Mouse (Mus musculus): ENCODE measurements at regions not wholly inside any gene's neighbourhood (a gene's known extent, or its start where the extent isn't known, plus 50 kb on each side); places are given as distances from the start of the nearest gene placed in this dataset.
"Not testable (repeated sequence)": the region's sequence is repeated elsewhere in the genome, so short reads cannot be mapped to it uniquely, and the experiment has no call there.

DNA sequence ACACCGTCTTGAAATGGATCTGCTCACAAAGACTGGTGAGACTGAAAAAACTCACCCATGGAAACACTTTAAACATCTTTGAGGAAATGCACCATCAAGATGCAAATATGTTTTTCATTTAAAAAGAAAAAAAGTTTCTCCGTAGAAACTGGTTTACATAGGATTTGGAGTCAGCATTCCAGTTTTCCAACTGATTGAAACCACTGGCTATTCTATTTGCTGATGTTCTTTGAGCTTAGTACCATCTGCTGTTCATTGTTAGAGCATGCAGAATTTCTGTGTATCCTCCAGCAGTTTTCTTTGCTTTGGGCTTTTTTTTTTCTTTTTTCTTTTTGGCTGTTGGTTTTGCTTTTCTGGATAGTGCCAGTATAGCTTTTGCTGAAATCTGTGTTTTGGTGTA, 1948.3 kb downstream of the 9330182O14Rik start:
- DNase-seq, result no peak

DNA sequence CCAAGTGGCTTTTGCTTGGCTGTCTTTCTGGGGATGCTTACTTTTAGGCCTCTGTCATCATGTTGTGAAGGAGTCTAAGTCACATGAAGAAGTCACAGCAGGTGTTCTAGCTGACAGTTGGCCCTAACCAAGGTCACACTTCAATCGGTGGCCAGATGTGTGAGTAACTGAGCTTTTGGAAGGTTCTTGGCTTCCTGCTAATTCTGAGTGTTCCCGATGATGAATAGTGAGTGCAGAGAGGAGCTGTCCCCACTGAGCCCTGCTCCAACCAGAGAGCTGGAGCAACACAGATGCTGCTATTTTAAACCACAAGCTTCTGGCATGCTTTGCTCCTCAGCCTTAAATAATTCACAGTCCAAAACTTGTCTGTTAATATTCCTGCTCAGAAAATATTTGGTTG, 1966.6 kb downstream of the 9330182O14Rik start:
- no peak for DNase-seq

DNA sequence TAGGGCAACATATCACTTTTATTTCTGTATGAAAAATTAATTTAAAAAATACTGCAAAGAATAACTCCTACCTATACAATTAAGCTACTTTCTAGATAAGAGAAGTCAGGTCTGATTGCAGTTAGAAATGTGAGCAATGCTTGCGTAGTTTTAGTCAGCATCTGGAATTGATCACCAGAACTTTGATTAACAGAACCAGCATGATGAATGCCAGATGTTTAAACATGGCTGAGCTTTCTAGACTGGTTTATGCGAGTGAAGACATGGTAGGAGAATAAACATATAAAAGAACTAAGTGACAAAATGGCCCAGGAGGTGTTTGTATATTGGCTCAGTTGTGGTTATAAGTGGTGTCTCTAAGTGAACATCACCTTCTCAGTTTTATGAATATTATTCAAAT, 1970.7 kb downstream of the 9330182O14Rik start:
- DNase-seq, result no peak

- no peak for DNase-seq
Observed at GRCm38 (mm10) chr15:42107106-42107505, 1972.9 kb downstream of the 9330182O14Rik start.

- no peak for DNase-seq
Observed at GRCm38 (mm10) chr15:42111811-42112210, 1977.6 kb downstream of the 9330182O14Rik start.

DNA sequence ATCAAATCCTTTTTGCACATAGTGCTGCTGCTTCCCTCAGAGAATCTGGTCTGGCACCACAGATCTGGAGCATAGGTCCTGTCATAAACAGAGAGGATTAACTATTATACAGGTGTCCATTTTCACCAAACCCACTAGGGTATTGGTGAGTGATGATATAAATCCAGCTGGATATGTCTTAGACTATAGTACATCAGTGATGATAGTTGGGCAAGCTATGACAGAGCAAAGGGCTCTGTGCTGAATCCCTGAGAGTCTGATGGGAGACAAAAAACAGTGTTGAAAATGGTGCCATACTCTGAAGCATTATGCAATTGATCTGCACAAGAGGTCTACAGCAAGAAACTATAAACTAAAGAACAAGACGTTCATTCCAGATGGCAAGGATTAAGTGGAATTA, 1993.3 kb downstream of the 9330182O14Rik start:
- DNase-seq, result no peak

GRCm38 (mm10) chr15:42128976-42129375, 1994.8 kb downstream of the 9330182O14Rik start:
- DNase-seq, result no peak

DNA sequence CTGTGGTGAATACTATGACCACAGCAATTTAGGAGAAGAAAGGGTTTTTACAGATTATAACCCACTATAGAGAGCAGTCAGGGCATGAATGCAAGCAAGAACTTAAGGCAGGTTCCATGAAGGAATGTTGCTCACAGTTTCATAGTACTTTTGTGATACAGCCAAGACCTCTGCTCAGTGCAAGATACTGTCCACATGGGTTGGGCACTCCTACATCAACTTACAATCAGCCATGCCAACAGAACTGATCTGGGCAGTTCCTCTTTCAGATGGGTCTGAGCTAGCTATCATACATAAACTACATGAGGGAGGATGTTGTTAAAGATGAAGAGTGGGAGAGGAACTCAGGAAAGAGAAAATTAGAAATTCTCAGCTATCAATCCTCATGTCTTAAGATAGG, 2032.4 kb downstream of the 9330182O14Rik start:
- no peak for DNase-seq

DNA sequence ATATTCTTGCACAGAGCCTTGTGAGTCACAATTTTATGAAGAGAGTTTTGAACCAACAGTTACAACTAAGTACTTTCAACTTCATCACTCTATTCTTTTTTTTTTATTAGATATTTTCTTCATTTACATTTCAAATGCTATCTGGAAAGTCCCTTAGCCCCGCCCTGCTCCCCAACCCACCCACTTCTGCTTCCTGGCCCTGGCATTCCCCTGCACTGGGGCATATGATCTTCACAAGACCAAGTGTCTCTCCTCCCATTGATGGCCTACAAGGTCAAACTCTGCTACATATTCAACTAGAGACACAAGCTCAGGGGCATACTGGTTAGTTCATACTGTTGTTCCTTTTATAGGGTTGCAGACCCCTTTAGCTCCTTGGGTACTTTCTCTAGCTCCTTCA, 2043.6 kb downstream of the 9330182O14Rik start:
- DNase-seq, result not testable (repeated sequence)

DNA sequence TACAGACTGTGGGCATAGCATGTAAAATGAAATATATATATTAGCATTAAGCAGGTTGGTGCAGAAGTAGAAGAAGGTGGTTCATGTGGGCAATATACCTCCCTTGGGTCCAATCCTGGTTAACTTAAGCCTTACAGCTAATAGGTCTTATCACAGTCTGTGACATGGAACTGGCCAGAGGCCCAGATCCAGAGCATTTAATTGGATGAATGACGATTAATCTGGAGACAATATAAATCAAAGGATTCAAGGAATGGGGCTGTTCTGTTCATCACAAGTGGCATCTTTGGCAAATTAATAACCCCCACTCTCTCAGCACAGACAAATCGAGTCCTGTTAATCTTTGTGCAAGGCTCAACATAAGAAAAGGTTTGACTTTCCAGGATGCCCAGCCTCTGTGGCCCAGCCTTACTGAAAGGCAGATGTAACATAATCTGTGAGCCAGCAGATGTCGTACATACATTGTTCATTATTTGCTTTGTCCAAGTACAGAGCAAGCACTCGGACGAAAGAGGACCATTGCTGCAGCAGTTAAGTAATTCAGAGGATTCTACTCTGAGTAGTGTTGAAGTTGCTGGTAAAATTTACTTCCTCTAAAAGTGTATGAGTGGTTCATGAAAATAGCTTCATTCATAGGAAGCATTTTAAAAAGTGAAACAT, 2073.2 kb downstream of the 9330182O14Rik start:
- peak; percentile 2 for DNase-seq

DNA sequence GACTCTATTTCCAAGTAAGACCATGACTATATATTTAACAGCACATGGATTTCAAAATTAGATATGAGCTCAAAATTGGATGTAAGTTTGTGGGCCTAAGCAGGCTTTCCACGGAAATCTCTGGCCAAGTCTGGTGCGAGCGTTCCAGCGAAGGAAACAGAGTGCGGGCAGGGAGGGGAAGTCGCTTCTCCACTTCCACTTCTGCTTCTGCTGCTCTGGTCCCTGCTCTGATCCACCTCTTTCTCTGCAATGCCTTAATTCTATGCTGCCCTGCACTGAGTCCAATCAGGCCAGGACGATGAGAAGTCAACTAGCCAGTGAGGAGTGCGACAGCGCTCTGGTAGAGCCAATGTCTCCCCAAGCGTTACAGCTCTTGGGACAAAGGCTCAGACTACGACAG, 2085.3 kb downstream of the 9330182O14Rik start:
- peak; percentile 3 for DNase-seq

DNA sequence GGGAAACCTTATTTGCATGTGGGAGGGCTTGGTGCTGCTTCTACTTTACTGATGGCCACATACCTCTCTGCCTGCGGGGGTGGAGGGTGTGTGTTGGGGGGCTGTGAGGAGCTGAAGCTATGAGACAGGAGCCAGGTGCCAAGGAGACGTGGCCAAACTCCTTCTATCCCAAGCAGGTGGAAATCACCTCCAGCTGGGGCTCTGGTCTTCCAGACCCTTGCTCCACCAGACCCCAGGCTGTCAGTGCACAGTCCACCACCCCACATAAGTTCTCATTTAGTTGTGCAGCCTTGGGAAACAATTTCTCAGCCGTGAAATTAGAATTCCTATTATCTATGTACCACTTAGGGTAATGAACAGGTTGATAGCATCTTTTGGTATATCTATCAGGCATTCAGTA, 2085.8 kb downstream of the 9330182O14Rik start:
- DNase-seq, result no peak

- no peak for DNase-seq
Observed at GRCm38 (mm10) chr15:42225006-42225405, 2090.8 kb downstream of the 9330182O14Rik start.

DNA sequence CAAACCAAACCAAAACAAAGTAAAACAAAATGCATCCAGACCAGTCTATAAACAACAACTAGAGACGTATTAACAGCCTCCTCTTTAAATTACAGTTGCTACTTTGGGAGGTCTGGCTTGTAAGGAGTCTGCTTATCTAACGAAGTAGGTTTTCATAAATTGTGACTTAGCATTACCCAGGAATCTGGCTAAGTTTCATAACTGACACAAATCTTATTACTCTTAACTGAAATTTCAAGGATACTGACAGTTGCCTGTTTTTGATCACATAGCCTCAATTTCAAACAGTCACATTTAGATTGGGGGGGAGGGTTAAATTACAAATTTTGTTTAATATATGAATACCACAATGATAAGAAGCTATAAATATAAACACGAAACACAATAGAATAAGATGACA, 2097.5 kb downstream of the 9330182O14Rik start:
- no peak for DNase-seq

- DNase-seq, result no peak
Observed at GRCm38 (mm10) chr15:42246812-42247211, 2112.6 kb downstream of the 9330182O14Rik start.

- DNase-seq, result no peak
Observed at GRCm38 (mm10) chr15:42252730-42253330, 2118.7 kb downstream of the 9330182O14Rik start.

GRCm38 (mm10) chr15:42256343-42256742, 2122.2 kb downstream of the 9330182O14Rik start:
- DNase-seq, result no peak

GRCm38 (mm10) chr15:42275117-42275516, 2141.0 kb downstream of the 9330182O14Rik start:
- DNase-seq, result no peak

- DNase-seq, result no peak
Observed at GRCm38 (mm10) chr15:42277247-42277646, 2143.1 kb downstream of the 9330182O14Rik start.

GRCm38 (mm10) chr15:42280810-42281209, 2146.6 kb downstream of the 9330182O14Rik start:
- DNase-seq, result no peak

DNA sequence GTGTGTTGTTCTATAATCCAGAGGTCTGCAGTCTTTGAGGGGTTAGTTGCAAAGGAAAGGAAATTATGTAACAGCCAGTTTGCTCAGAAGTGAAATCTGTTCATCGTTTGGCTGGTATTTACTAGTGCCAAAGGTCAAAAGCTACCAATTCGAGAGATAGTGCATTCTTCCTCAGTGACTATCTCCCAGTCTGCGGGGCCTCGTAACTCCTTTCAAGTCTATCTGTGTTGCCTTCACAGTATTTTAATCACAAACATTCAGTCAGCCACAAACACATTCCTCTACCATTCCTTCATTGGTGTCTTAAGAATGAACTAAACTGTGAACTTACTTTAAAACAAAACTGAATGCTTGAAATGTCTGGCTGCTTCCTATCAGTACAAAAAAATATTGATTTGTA, 2162.2 kb downstream of the 9330182O14Rik start:
- DNase-seq, result no peak

DNA sequence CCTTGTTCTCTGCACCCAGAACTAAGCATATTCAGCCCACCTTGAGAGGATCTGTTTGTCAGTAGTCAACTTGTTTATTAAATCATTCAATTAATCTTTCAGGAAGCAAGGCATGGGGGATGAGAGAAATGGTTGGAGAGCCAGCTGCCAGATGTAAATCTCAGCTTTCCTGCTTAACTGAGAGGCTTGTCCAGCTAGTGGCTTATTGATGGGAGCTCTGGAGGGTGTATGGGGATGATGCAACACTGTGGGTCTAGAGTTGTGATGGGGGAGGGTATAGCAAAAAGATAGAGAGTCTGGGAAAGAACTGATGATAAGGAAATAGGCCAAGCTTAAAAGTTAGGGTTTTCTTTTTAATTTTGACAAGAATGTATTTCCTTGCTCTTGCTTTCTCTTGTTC, 2163.3 kb downstream of the 9330182O14Rik start:
- DNase-seq, result no peak

DNA sequence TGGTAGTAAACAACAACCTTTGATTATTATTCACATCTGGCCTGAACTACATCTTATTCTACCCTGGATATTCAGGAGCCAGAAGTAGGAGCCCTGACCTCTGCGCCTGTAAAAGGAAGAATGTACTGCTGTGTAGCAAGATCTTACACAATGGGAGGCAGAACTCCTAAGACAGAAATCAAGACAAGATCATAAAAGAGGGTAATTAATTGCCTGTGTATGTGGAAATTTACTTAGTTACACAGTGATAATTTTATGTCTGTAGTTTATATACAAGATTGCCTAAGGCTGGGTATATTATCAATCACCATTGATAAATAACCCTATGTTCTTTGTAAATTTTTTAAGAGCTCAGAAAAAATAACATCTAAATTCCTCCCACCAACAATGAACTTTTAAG, 2167.8 kb downstream of the 9330182O14Rik start:
- no peak for DNase-seq

DNA sequence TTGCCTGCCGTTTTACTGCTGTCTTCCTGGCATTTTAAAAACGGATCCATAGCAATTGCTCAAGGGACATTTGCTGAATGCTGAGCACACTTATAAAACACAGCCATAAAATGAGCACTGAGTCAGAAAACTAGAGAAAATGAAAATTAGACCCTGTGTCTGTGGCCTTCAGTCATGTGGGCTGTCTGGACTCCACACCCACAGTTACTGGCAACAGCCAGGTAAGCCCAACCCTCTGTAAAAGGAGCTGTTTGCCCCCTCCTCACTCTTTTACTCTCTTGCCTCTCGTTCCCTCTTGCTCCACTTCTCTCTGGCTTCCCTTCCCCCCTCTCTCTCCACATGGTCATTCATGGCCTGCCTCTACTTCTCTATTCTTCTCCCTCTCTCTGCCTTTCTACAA, 2169.9 kb downstream of the 9330182O14Rik start:
- DNase-seq, result no peak

DNA sequence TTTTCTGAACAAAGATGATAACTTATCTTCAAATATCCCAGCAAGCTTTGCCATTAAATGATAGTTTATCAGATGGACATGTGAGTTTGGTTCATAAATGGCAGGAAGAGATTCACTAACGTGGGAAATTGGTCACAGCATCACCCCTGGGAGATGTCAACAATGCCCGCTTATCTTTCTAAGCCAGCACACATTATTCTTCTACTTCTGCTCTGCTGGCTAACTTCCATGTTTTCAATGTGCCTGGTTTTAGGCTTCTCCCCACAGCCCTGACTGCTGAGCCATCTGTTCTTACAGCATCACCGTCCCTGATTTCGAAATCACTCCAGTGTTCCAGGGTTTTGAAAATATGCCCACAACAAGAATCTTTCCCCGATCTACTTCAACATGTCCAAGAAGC, 2175.4 kb downstream of the 9330182O14Rik start:
- no peak for DNase-seq

All from right cerebral cortex, postnatal 4 days (tissue).